Mouse (Mus musculus): ENCODE measurements around the gene Tbx5. TPM values are rescaled to one million over a fixed set of nuclear protein-coding genes. Genes with fewer than 3 reads are reported as not detected.

Gene Tbx5
- total RNA-seq, 2 experiments from 2014 or later: 0.07 to 0.80 TPM

DNA sequence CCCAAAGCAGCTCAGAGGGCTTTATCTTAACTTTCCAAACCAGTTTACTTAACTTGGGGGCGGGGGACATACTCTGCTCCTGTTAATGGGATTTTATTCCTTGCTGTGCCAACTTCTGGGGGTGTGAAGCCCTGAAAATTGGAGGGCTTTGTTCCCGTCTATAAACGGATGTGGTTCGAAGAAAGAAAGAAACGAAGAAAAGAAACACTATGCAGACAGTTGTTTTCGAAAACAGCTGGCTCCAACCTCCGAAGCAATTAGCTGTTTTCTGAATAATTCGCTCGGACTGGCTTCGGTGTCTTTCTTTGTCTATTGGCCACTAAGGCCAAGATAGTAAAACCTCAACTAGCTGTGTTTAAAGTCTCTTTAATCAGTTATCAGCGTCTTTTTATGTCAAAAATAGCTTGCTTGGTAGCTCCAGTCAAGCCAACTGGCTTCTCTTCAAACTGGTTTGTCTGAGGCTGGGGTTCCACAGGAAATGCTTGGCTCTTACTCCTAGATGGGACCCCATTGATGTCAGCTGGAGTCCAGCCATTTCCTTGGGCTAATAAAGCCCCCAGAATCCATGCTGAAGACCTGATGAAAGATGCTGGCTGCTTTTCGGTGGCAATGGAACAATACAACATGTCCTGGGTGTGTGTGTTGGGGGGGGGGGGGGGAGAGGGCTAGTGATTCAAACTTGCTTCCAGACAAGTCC, 21.3 kb upstream of the Tbx5 start:
- DNase-seq (ENCODE audit: low spot score in 2 of 2): no peak

DNA sequence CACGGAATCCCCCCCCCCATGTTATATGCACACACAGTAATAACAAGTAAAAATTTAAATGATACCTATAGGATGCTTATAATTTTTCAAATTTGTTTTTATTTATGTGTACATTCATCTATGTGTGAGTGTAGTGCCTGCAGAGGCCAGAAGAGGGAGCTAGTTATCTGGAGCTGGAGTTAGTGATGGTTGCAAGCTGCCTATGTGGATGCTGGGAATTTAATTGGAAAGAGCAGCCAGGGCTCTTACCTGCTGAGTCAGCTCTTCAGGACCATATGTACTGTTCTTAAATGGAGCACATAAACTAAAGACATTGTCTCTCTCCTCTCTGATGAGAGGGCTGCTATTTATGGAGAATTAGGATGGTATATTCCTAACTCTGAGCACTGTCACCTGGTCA, 17.2 kb upstream of the Tbx5 start:
- DNase-seq (ENCODE audit: low spot score in 2 of 2): no peak

DNA sequence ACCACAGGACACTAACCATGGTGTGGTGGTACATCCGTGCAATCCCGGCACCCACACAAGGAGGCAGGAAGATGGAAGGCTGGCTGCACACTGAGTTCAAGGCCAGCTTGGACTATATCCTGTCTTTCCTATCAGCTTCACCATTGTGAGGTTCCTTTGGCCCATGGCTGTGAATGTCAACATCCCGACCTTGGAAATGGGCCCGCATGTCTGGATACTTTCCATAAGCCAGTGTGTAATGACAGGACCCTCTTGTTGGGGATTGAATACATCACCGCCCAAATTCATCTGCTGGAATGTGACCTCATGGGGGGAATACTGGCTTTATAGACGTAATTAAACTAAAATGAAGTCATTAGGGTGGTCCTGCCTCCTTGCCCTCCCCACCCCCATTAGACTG, 12.0 kb upstream of the Tbx5 start:
- DNase-seq (ENCODE audit: low spot score in 2 of 2): no peak

DNA sequence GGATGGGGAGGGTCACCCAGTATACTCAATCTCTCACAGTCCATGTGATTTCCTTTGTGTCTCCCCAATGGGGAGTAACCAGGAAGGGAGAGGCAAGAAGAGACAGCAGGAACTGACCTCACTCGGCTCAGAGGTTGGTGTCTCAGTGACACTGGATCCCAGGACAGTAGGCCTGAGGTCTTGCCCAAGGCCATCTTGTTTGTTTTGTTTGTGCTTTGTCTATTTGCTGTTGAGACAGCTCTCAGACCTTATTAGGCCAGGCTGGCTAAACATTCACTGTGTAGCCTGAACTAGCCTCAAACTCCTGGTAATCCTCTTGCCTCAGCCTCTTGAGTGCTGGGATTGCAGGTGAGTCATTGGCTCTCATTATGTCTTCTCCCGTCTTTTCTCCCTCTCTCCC, 11.0 kb upstream of the Tbx5 start:
- DNase-seq (ENCODE audit: low spot score in 2 of 2): no peak

DNA sequence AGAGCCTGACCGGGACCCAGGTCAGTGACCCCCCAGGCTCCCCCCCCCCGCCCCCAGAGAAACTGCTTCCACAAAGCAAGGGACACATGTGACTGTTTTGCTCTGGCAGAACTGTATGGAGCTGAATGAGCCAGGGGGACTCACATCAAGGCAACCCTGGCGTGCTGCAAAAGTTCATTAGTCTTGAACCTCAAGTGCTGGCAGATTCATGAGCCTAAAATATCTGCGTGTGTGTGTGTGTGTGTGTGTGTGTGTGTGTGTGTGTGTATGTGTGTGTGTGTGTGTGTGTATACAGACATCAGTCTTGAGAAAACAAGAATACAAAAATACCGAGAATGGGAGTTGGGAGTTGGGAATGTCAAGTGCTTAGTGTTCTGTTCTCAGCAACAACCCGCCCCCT, 5.1 kb upstream of the Tbx5 start:
- no peak for DNase-seq (ENCODE audit: low spot score in 2 of 2)

DNA sequence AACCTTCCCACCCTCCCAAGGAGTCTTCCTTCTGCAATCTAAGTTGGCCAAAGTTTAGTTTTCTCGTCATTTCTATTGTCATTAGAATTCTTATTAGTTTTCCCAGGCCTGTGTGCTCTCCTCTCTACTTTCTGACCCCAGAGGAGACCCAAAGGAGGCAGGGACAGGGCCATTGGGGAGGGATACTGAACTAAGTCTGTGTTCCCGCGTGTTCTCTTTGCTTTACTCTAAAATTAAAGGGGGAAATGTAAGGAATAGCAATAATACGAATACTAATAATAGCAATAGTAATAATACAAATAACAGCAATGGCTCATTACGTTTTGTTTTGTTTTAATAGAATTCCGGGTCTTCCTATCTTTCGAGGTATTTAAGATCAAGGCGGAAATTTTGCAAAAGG, 1.9 kb upstream of the Tbx5 start:
- DNase-seq (ENCODE audit: low spot score in 2 of 2): no peak

DNA sequence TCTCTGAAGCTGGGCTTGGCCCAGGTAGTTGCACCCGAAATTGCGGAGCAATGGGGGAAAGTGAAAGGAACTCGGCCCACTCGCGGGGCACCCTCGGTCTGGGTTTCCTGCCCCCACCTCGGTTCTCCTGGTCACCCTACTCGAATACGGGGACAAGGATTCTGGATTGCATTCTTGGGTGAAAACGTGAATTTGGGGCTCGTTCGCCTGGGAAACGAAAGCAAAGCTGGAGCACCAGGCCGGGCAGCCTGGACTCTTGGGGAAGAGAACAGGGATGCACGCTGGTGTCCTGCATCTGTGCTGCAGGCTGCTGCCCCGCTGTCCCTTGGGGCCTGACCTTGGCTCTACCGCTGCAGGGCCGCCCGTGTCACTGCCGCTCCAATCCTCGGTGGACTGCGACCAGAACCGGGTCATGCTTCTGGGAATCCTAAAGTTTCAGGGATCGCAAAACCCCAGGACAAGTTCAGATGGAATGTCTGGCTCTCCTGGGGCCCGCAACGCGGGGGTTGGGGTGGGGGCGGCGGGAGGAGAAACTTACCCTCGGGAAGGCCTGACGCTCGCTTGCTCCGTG, 1.2 kb upstream of the Tbx5 start:
- DNase-seq (ENCODE audit: low spot score in 2 of 2): no peak

DNA sequence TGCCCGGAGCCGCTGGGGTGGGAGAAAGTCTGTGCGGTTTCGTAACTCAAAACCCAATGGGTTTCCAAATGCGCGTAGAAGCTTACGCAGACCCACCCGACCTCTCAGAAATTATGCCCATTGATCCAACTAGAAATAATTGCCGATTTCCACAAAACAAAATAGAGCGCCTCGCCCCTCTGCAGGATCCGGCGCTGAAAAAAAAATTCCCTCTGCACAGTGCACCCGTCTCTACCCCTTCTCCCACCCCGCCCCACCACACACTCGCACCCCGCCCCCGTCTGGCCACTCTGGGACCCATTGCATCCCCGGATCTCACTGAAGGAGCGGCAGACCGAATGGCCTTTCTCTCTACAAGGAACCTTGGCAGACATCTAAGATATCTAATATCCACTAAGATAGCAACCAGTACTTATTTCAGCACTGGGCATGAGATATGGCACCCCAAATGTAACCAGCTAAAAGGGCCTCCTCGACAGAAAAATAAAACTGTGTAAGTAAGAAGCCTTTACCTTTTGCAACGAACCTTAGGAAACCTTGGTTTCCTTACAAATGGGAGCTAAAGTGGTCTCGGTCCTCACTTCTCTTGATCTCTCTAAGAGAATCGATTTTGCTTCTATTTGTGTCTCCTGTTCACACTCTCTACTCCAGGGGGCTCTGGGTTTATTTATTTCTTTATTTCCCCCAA, 533 bp upstream of the Tbx5 start:
- DNase-seq (ENCODE audit: low spot score in 2 of 2): no peak

DNA sequence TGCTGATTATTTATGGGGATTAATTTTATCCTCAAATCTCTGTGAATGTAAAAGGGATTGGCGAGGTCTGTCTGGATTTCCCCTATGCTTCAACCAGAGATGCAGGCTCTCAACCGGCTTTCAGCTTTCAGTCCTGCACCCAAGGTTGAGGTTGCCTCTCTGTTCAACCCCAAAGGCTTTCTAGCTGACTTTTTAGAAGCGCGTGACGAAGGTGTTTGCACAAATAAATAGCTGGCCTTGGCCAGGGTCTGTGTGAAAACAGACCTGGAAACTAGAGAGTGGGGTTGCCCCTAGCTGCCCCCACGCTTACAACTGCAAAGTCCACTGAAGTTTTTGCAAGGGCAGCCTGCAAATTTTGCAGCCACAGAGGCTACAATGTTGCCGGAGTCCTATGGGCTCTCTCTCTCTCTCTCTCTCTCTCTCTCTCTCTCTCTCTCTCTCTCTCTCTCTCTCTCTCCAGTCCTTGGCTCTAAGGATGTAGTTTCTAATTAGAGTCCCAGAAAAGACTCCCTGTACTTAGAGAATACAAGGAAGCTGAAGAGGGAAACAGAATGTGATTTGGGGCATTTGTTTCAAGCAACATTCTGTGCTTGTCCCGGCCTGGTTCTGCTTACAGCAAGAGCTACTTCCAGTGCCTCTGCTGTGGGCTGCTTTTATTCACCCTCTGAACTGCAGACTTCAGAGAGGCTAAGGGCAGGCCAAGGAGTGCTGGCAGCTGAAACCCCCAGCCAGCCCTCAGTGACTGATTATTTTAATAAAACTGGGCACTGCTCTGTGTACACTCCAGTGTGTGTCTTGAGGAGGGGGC, 959 bp downstream of the Tbx5 start:
- no peak for DNase-seq (ENCODE audit: low spot score in 2 of 2)

DNA sequence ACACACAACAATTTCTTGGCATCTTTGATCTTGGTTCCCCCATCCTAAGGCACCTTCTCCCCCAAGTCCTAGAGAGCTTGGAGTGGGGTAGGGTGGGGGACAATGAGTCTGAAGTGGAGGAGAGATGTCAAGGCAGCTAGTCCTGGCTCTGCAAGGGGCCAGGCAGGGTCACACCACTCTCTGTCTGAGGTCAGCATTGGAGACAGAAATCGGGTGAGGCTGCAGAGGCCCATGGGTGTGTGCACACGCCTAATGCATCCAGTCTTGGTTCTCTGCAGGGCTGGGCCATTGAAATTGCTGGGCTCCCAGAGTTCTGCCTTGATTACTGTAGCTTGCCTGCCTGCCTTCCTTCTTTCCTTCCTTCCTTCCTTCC, 1.5 kb downstream of the Tbx5 start:
- DNase-seq (ENCODE audit: low spot score in 2 of 2): no peak

DNA sequence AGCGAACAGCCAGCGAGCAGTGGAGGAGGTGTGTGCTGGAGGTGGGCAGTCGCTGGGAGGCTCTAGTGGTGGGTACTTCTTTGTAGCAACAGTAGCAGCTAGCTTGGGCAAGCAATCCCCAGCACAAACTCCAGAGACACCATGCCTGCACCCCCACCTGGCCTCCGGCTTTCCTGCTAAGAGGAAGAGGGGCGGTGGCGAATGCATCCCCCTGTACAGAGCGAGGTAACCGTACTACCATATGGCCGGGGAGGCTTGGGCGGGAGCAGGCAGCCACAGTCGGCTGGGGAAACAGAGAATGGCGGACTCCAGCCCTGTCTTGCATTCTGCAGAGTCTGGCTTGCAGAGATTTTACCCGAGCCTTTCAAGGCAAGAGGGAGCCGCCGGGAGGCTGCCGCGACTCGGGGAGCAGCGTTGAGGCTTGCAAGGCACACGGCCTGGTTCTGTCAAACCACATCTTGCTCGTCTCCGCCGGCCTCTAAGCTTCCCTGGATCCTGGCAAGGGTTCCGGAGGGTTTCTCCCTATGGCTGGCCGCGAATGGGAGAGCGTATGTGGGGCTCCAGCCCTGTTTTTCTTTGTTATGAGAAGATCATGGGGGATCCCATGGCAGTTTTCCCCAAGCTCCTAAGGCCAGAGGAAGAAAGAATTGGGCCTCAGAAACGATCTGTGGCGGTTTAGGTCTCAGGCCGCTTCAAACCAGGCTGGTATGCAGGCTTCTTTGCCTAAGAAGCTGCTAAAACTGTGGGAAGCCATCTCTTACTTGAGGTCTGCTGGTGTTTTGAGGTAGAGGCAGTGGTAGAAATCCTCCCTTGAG, 2.8 kb downstream of the Tbx5 start:
- no peak for DNase-seq (ENCODE audit: low spot score in 2 of 2)

DNA sequence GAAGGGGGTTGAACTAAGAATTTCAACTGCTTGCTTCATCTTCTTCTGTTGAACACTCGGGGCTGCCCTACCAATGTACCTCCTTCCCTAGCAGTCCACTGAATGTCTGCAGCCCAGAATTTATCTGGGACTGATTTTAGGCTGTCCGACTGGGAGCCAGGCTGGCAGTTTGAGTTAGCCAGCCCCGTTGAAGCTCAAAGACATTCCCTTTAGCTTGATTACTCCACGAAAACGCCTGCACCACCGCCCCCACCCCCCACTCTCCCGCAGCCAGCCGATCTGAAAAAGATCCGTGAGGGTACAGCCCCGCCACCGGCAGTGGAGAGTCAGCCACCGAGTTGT, 3.4 kb downstream of the Tbx5 start:
- no peak for DNase-seq (ENCODE audit: low spot score in 2 of 2)

DNA sequence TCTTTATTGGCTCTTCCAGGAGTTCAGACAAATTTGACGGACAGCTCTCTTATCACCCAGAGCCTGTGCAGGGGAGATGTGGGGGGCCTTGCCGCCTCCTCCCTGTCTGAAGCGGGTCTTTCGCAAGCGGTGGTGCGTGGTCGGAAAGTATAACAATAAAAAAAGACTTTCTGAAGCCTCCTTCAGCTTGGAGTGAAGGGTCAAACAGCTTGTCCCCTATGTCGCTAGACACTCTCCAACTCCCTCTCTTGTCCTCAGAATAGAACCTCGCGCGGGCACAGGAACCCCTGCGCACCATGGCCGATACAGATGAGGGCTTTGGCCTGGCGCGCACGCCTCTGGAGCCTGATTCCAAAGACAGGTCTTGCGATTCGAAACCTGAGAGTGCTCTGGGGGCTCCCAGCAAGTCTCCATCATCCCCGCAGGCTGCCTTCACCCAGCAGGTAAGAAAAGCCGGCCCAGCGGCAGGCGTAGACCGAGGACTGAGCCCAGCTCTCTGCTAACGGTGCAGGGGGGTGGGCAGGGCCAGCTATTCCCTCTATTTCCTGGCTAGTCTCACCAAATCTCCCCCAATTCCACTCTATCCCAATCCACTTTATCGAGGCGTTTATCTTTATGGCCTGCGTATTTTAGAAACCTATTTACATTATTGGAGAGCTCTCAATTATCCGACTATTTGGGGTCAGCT, 4.3 kb downstream of the Tbx5 start:
- DNase-seq (ENCODE audit: low spot score in 2 of 2): no peak

DNA sequence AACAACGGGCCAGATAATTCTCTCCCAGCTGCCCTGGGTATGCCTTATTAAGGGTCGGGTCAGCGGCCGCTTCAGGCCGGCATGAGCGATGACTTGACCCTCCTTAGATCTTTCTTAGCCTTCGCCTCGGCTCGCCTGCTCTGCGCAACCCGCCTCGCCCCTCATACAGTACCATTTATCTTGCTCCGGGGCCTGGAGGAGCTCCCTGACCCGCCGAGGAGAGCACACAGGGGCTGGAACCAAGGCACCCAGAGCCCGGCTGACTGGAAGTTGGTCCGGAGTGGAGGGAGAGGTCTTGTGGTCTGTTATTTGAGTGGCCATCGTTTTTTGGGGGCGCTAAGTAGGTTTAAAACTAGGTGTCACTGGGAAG, 4.8 kb downstream of the Tbx5 start:
- no peak for DNase-seq (ENCODE audit: low spot score in 2 of 2)

DNA sequence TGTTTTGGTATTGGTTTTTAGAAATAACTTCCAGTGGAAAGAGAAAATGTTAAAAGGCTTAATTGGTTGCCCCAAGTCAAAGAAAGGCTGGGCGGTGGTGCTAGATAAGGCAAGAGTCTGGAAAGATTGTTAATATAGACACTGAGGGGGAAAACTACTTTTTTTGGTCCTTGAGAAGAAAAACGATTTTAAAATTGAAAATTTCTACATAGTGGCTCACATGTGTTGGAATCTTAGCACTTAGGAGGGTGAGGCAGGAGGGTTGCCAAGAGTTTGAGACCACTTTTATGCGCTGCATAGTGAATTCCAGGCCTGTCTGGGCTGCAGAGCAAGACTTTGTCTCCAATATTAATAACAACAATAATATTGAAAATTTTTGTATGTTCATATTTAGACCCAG, 5.4 kb downstream of the Tbx5 start:
- no peak for DNase-seq (ENCODE audit: low spot score in 2 of 2)

DNA sequence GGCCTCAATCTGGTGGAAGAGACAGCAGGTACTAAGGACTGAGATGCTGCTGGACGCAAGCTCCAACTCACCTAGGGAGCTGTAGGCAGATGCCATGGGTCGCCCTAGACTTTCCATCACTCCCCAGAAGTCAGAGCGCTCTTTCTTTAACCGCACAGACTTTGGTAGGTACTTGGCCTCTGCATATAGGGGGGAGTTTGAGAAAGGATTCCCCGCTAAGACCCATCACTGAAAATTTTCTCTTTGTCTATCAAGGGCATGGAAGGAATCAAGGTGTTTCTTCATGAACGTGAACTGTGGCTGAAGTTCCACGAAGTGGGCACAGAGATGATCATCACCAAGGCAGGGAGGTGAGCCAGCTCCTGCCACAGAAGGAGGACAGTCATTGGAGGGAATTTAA, 6.0 kb downstream of the Tbx5 start:
- DNase-seq (ENCODE audit: low spot score in 2 of 2): no peak

DNA sequence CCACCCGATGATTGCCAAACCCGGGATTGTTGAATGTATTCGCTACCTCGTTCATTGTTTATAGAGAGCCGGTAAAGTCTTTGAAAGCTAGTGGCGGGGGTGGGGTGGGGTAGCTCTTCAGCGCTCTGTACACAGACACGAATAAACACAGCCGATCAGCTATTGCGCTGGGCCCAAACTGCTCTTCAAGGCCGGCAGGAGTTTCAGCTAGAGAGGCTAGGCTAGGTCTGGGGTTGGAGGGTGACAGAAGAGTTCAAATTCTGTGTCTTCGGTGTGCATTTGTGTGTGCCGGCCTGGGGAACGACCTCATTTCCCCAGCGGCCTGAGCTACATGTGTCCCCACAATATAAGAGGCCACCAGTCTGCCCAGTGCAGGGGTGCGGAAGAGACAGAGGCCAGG, 6.7 kb downstream of the Tbx5 start:
- DNase-seq (ENCODE audit: low spot score in 2 of 2): no peak

DNA sequence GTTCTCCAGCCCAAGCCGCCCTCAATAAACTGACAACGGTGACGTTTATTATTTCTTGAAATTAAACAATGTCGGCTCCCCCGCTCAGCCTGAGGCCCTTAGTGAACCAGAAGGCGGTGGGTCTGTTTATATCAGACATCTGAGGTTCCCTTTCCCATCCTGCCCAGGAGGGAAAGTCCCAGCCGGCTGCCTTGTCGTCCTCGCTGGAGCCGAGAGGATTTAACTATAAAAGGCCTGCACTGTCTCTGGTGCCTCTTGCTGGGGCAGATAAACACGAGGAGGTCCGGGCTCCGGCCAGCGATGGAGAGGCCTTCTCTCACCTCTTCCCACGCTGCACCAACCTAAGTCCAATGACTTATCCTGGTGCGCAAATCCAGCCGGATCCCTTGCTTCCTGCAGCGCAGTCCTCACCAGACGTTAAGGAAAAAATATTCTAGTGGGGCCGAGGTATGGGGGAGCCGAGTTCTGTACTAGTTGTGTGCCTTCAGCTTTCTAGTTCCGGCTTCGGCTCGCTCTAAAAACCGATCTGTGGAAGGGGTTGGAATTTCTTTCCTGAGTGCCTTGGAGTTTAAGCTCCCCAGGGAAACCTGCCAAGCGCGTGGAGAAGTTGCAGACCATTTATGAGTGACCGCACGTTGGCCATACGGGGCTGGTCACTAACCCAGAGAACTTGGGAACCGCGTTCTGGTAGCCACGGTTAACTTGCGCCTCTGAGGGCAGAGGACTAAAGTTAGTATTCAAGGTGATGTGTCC, 7.3 kb downstream of the Tbx5 start:
- no peak for DNase-seq (ENCODE audit: low spot score in 2 of 2)

DNA sequence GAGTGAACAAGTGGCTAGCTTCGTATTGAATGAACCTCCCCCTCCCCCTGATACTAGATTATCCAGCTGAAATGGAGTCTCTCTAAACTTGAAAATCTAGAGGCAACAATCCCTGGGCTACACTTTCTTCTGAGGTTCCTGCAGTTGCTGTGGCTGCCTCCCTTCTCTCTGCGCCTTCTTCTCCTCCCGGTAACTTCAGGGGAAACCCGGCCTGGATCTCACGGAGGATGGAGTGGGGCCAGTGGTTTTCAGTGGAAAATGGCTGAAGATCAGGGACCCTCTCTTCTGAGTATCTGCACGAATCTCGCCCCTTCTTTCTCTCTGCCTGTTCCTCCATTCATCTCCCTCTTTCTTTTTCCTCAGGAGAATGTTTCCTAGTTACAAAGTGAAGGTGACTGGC, 7.9 kb downstream of the Tbx5 start:
- no peak for DNase-seq (ENCODE audit: low spot score in 2 of 2)

Data from adrenal gland, adult 18-20 months (tissue).